Mouse (Mus musculus): ENCODE data around the gene 4930544D05Rik. TPM values are rescaled to one million over a fixed set of nuclear protein-coding genes. Genes with fewer than 3 reads are reported as not detected.
"Not testable (repeated sequence)": the region's sequence is repeated elsewhere in the genome, so short reads cannot be mapped to it uniquely, and the experiment has no call there.

Gene 4930544D05Rik
- not detected for total RNA-seq (2021)

GRCm38 (mm10) chr11:70615516-70616093 lies at the start of gene 4930544D05Rik:
Gene 4930544D05Rik, plus strand, starts transcription at chr11:70615848.
- peak; percentile 31 for DNase-seq
- intact Hi-C loops (cut with DNase I) = loop anchor here (10.0 kb wide), 1 partner anchor 139 kb away; no protein-coding TSS in a partner anchor

- no peak for DNase-seq
Measured at GRCm38 (mm10) chr11:70566586-70566985, 49.1 kb upstream of the 4930544D05Rik start.

GRCm38 (mm10) chr11:70570614-70571013 lies 45.0 kb upstream of the 4930544D05Rik start:
- DNase-seq; intact Hi-C loops (cut with DNase I): not testable (repeated sequence)

More at GRCm38 (mm10) chr11:70566586-70566985, 49.1 kb upstream of the 4930544D05Rik start:
- intact Hi-C loops (cut with DNase I) = no loop called here

- DNase-seq = no peak
- intact Hi-C loops (cut with DNase I) = no loop called here
Measured at GRCm38 (mm10) chr11:70571641-70572040, 44.0 kb upstream of the 4930544D05Rik start.

GRCm38 (mm10) chr11:70572348-70572902 lies 43.2 kb upstream of the 4930544D05Rik start:
- intact Hi-C loops (cut with DNase I) = no loop called here
- DNase-seq = no peak

- intact Hi-C loops (cut with DNase I) = no loop called here
- no peak for DNase-seq
Measured at GRCm38 (mm10) chr11:70573872-70574271, 41.8 kb upstream of the 4930544D05Rik start.

- DNase-seq = no peak
- intact Hi-C loops (cut with DNase I) = no loop called here
Measured at GRCm38 (mm10) chr11:70577201-70577600, 38.4 kb upstream of the 4930544D05Rik start.

- DNase-seq = no peak
Measured at GRCm38 (mm10) chr11:70578962-70579361, 36.7 kb upstream of the 4930544D05Rik start.

GRCm38 (mm10) chr11:70579710-70580357 lies 35.8 kb upstream of the 4930544D05Rik start:
- DNase-seq = no peak
- intact Hi-C loops (cut with DNase I) = no loop called here

More at GRCm38 (mm10) chr11:70578962-70579361, 36.7 kb upstream of the 4930544D05Rik start:
- intact Hi-C loops (cut with DNase I) = no loop called here

- intact Hi-C loops (cut with DNase I) = no loop called here
- no peak for DNase-seq
Measured at GRCm38 (mm10) chr11:70580358-70580720, 35.3 kb upstream of the 4930544D05Rik start.

- no peak for DNase-seq
- intact Hi-C loops (cut with DNase I) = no loop called here
Measured at GRCm38 (mm10) chr11:70580921-70581320, 34.7 kb upstream of the 4930544D05Rik start.

- DNase-seq = no peak
- intact Hi-C loops (cut with DNase I) = no loop called here
Measured at GRCm38 (mm10) chr11:70582196-70582595, 33.5 kb upstream of the 4930544D05Rik start.

GRCm38 (mm10) chr11:70583022-70583714 lies 32.5 kb upstream of the 4930544D05Rik start:
- DNase-seq = no peak
- intact Hi-C loops (cut with DNase I) = no loop called here

GRCm38 (mm10) chr11:70583775-70584174 lies 31.9 kb upstream of the 4930544D05Rik start:
- intact Hi-C loops (cut with DNase I) = no loop called here

GRCm38 (mm10) chr11:70585457-70585856 lies 30.2 kb upstream of the 4930544D05Rik start:
- DNase-seq = peak; percentile 23
- intact Hi-C loops (cut with DNase I) = no loop called here

More at GRCm38 (mm10) chr11:70583775-70584174, 31.9 kb upstream of the 4930544D05Rik start:
- no peak for DNase-seq

GRCm38 (mm10) chr11:70586261-70586660 lies 29.4 kb upstream of the 4930544D05Rik start:
- no peak for DNase-seq
- intact Hi-C loops (cut with DNase I) = no loop called here

- intact Hi-C loops (cut with DNase I) = no loop called here
- DNase-seq = no peak
Measured at GRCm38 (mm10) chr11:70586954-70587353, 28.7 kb upstream of the 4930544D05Rik start.

GRCm38 (mm10) chr11:70591733-70592132 lies 23.9 kb upstream of the 4930544D05Rik start:
- peak; percentile 50 for DNase-seq
- intact Hi-C loops (cut with DNase I) = no loop called here

GRCm38 (mm10) chr11:70594253-70594989 lies 21.2 kb upstream of the 4930544D05Rik start:
- intact Hi-C loops (cut with DNase I) = no loop called here

GRCm38 (mm10) chr11:70595638-70596037 lies 20.0 kb upstream of the 4930544D05Rik start:
- intact Hi-C loops (cut with DNase I) = no loop called here
- DNase-seq = no peak

More at GRCm38 (mm10) chr11:70594253-70594989, 21.2 kb upstream of the 4930544D05Rik start:
- no peak for DNase-seq

GRCm38 (mm10) chr11:70596094-70596493 lies 19.6 kb upstream of the 4930544D05Rik start:
- intact Hi-C loops (cut with DNase I) = no loop called here
- no peak for DNase-seq

All from left cerebral cortex, postnatal 4 days (tissue).